Mouse (Mus musculus): ENCODE data around the gene Syde1. TPM values are rescaled to one million over a fixed set of nuclear protein-coding genes. Genes with fewer than 3 reads are reported as not detected.

Gene Syde1
- 50.6 and 51.1 TPM in 2 replicates for polyA plus RNA-seq (2012; rRNA removed; ENCODE audit: low replicate concordance)

DNA sequence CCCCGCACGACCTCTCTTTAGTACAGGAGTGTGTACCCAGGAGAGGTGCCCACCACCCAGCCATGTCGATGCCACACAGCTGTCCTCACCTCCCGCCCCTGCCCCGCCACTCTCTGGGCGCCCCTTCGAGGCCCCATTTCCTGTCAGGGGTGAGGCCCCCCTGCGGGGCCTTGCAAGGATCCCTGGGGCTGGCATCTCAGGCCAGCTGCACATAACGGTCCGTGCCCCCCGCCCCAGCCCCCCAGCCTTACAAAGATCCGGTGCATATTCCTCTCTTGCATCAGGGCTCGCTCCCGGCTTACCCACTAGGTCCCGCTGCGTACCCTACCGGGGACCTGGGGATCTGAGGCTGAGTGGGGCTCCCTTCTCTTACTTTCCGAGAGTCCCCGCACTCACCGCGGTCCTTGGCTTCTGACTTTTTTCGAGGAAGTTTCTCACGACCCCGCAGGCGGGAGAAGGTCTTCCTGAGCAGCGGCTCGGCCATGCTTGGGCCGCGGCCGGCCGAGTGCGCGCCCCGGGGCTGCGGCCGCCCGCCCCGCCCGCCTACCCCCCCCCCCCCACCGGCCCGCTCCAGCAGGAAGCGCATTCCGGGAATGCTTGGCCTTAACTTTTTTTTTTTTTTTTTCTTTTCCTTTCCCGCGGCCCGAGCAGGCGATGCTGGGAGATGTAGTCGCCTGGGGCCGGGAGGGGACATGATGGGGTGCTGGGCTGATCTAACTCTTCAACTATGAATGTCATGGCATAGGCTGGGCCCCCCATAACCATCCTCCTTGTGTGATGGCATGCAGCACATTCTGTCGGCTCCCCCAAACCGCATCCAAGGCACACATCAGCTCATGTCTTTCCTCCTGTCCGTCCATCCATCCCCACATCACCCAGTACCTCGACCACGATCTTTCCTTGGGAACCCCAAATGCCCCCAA lies at the start of gene Syde1:
Gene Syde1, minus strand, starts transcription at position 559 of the 923 bp plus-strand sequence.

DNA sequence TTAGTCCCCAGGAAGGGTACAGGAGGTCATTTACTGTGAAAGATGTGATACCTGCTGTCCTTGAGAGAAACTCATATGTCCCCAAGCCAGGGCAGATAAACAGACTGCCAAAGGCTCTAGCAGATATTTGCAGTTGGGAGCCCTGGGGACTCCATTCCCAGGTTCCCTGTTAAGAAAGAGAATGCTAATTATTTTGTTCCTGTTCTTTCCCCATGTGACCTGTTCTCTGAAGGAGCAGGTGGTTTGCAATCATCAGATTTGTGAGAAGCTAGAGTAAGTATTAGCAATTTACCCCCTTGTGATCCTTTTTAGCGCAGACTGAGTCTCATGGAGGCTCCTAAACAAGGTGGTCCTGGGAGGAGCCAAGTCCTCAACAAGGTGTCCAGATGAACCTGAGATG lies 26.2 kb upstream of the Syde1 start, which contains the start of gene Olfr1357:
Gene Olfr1357, minus strand, starts transcription at position 101 of the 400 bp plus-strand sequence.

DNA sequence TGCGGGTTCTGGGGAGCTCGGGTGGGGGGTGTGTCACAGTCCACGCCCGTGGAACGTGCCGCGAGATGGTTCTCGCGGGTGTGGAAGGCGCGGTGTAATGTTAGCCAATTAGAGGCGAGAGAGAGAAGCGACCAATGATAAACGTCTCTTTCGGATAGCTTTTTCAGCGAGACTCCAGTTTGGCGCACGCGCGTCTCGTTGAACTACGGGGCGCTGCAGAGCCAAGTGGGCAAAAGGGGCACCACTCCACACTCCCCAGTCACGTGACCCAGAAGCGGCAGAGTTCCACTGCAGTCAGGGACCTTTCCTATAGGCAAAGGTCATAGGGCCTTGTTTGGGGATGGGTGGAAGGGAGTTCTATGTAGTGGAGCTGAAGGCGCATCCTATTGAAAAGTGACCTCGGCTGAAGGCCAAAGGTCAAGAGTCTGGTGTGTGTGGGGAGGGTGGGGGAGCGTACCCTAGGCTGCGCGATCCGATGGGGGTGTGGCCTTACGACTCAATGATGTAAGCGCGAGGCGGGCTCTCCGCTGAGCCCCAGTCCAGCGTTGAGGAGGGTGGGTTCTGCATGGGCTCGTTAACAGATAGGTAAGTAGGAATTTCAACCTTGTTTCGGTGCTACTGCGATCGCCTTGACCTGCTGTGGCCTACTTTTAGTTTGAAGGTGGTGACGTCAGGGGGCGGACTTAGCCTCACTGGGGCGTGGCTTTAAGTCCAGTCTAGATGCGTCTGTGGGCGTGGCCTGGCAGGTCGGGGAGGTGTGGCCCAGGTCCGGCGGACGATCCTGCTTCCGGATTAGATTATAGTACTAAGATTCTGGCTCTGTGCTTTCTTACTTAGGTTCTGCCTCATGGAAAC lies 17.3 kb downstream of the Syde1 start, which contains the start of gene Ilvbl:
Gene Ilvbl, plus strand, starts transcription at position 97 of the 855 bp plus-strand sequence.

Other genes starting within 250 kb of the Syde1 start
- 416 and 518 TPM in 2 replicates for gene Agpat3, start 239.5 kb downstream of the Syde1 start, polyA plus RNA-seq (2012; rRNA removed; ENCODE audit: low replicate concordance)
- 76.6 and 90.3 TPM in 2 replicates for gene Rrp1, start 178.9 kb downstream of the Syde1 start, polyA plus RNA-seq (2012; rRNA removed; ENCODE audit: low replicate concordance)
- gene Cstb, start 166.3 kb downstream of the Syde1 start, polyA plus RNA-seq (2012; rRNA removed; ENCODE audit: low replicate concordance), result 89.2 and 103 TPM in 2 replicates
- gene Pdxk, start 127.0 kb downstream of the Syde1 start, polyA plus RNA-seq (2012; rRNA removed; ENCODE audit: low replicate concordance), result 45.4 and 110 TPM in 2 replicates
- 0.76 TPM in 1 of 2 replicates, not detected in the other for gene Olfr1358, start 74.5 kb downstream of the Syde1 start, polyA plus RNA-seq (2012; rRNA removed; ENCODE audit: low replicate concordance)
- gene Ilvbl, start 17.6 kb downstream of the Syde1 start, polyA plus RNA-seq (2012; rRNA removed; ENCODE audit: low replicate concordance), result 32.1 and 63.2 TPM in 2 replicates
- gene Olfr1357, start 26.1 kb upstream of the Syde1 start, polyA plus RNA-seq (2012; rRNA removed; ENCODE audit: low replicate concordance), result not detected in 2 replicates
- gene Casp14, start 126.3 kb upstream of the Syde1 start, polyA plus RNA-seq (2012; rRNA removed; ENCODE audit: low replicate concordance), result 0.17 TPM in 1 of 2 replicates, not detected in the other
- not detected in 2 replicates for gene Ccdc105, start 161.1 kb upstream of the Syde1 start, polyA plus RNA-seq (2012; rRNA removed; ENCODE audit: low replicate concordance)
- gene Slc1a6, start 188.5 kb upstream of the Syde1 start, polyA plus RNA-seq (2012; rRNA removed; ENCODE audit: low replicate concordance), result 0.29 and 1.5 TPM in 2 replicates

All from subcutaneous adipose tissue, adult 2 months (tissue).